Mouse (Mus musculus) neutrophil, adult 5-6 weeks (primary cell): ENCODE results near the gene Slc25a19. TPM values are rescaled to one million over a fixed set of nuclear protein-coding genes. Genes with fewer than 3 reads are reported as not detected.
"Not testable (repeated sequence)": the region's sequence is repeated elsewhere in the genome, so short reads cannot be mapped to it uniquely, and the experiment has no call there.

ENCODE experiments used
- ATAC-seq: fragments of 151-379, 151-347 bp; 2 replicates; pipeline ENCODE4 v1.8.0; 2017; ENCODE audit warnings: mild to moderate bottlenecking, moderate TSS enrichment; ENCODE audit not compliant: insufficient number of reproducible peaks, poor library complexity, low FRiP score, severe bottlenecking; ENCODE audit errors: extremely low read depth
- total RNA-seq: library from RNA; stranded (forward); fragments of 200-1000 nt; gene quantifications from 2 replicates; pipeline ENCODE4 v1.2.3, GENCODE M21; 2017

Slc25a19 gene
- 51.0 and 53.3 TPM in 2 replicates for total RNA-seq

DNA sequence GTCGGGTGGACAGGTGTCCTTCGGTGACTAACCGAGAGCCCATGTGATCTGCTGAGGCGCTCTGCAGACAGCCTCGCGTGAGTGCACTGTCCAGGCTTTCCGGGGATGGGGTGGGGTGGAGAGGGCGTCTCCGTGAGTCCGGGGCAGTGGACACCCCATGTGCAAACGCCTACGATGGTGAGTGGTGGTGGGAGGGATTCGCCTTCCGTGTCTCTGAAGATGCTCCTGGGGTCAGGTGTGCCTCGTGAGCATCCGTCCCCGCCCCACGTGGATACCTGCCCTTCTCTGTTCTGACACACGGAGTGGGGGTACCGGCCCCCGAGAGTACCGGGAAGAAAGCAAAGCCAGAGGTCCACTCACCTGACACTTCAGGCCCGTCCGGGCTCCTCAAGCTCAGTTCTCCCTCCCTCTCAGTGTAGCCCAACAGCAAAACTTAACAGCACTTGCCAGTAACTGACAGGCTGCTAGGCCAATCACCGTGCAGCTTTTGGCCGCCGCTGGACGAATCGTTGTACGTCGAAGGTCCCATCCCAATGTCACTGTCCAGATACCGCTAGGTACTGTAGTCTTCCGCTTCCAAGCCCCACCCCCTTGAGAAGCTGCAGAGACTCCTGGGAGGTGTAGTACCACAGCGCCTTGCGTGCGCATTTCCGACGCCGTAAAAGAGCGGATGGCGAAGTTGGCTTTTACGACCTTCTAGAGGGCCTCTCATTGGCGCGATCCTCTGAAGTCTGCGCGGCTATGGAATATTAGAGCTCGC lies at the start of gene Slc25a19:
TSS of gene Slc25a19 (minus strand) at position 591 of the 760 bp plus-strand sequence.
- ATAC-seq, result peak; percentile 91

- no peak for ATAC-seq
Observed at GRCm38 (mm10) chr11:115677511-115677910, 49.4 kb upstream of the Slc25a19 start.

DNA sequence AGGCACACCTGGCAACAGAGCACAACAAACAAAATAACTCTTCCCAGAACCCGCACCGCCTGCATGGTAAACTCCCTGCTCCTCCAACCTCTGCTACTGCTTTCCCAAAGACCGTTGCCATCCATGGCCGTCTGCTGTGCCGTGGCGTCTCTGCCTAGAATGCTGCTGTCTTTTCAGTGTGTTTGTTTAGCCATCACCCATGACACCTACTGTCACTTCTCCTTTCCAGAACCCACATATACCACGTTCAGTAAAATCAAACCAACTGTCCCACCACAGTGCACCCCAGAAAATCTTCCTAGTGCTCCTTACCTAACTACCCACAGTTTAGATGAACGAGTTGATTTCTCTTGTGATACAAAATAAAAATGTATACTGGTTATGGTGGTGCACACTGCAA lies 48.6 kb upstream of the Slc25a19 start:
- peak; percentile 65 for ATAC-seq

GRCm38 (mm10) chr11:115674235-115674865 lies 46.3 kb upstream of the Slc25a19 start:
- no peak for ATAC-seq

- ATAC-seq, result no peak
Observed at GRCm38 (mm10) chr11:115673471-115674234, 45.6 kb upstream of the Slc25a19 start.

DNA sequence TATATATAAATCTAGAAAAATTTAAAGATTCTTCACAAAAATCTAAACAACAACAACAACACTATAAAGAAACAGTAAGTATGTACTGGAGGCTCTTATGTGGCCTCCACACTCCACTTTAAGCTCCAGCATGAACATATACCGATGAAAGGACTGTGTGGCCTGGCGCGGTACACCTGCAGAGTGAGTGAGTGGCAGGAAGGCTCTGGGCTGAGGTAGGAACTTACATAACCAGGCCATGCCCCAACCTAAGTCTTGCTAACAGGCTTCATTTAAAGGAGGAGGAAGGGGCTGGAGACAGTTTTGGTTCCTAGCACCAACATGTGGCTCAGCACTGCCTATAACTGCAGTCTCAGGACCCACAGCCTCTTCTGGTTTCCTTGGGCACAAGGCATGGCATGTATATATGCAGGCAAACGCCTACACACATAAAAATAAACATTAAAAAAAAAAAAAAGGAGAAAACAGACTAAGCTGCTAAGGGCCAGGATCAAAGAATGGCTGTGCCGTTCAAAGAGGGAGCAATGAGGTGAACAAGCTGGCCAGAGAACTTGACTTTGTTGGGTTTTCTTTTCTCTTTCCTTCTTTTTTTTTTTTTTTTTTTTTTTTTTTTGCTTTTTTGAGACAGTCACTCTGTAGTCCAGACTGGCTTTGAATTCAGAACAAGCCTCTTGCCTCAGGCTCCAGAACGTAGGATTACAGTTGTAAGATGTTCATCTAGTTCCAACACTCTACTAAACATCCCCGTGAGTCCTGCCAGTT lies 44.3 kb upstream of the Slc25a19 start:
- no peak for ATAC-seq

- ATAC-seq, result no peak
Observed at GRCm38 (mm10) chr11:115670451-115671050, 42.5 kb upstream of the Slc25a19 start.

DNA sequence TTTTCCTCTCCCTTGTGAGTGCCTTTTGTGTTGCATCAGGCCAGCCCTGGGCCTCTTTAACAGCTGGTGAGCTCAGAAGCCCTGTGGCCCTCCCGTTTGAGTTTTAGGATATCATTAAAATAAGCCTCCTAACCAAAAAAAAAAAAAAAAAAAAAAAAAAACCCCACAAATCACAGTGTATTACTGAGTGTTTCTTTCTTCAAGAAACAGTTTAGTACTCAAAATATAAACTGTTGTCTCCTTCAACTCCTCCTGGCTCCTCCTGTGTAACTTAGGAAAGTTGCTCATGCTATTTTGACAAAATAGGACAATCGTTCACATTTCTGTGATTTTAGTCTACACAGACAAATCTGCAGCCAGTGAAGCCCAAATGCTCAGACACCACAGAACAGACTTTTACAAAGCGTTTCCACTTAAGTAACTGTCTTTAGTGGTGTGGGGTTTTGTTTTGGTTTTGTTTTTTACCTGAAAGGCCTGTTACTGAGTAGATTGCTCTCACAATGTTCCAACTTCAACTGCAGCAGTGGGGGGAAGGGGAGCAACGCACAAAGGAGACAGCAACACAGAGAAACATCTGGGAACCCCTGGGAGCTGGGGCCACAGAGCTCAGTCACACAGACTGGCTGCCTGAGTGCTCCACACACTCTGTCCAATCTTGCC lies 35.7 kb upstream of the Slc25a19 start:
- no peak for ATAC-seq

GRCm38 (mm10) chr11:115660376-115660775 lies 32.3 kb upstream of the Slc25a19 start:
- no peak for ATAC-seq

DNA sequence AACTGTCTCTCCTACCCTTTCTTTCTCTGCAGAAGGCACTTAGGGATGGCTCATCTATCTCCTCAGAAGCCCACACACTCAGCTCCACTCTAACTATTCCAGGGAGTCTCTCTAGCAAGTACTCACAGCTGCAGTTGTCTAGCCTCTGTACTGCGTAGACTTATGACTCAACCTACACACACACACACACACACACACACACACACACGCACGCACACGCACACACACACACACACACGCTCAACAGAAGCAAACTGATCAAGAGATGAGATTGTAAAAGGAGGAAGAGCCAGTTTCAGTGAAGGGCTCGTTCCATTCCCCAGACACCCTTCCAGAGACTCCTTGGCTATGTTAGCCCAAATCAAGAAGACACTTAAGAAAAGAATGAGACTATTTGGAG lies 30.4 kb upstream of the Slc25a19 start:
- no peak for ATAC-seq

DNA sequence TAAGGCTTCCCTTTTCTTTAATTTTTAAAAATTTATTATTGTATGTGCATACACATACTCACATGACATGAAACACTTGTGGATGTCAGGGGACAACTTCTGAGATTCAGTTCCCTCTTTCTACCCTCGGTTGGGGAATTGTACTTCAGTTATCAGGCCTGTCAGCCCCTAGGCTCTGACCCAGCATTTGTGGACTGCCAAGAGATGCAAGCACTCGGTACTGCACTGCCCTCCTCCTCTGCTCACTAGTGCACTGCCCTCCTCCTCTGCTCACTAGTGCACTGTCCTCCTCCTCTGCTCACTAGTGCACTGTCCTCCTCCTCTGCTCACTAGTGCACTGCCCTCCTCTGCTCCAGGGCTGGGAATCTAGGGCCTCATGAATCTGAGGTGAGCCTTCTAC lies 26.0 kb upstream of the Slc25a19 start:
- 0 out of 2 replicates have a peak, but pooled peaks have one; percentile 31 for ATAC-seq

GRCm38 (mm10) chr11:115653194-115653593 lies 25.1 kb upstream of the Slc25a19 start:
- ATAC-seq, result no peak

GRCm38 (mm10) chr11:115651680-115652079 lies 23.6 kb upstream of the Slc25a19 start:
- ATAC-seq, result no peak

DNA sequence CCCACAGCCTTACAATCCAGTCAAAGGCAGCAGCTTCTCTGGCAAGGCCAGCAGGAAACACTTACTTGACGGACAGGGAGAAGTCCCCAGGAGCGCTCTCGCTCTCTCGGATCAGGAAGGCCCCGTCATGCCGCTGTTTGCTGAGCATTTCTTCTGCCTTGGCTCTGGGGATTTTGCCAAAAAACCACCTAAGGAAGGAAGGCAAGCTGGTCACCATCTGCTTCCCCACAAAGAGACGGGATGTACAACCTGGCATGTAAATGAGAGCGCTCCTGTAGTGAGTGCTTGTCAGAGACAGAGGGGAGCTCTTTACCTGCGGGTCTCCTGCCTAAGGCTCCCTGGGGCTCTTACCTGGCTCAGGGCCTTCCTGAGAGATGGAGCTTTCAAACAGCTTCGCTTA lies 21.6 kb upstream of the Slc25a19 start:
- no peak for ATAC-seq

- peak; percentile 37; the same call in 1 of the 2 replicates for ATAC-seq
Observed at GRCm38 (mm10) chr11:115647459-115647858, 19.4 kb upstream of the Slc25a19 start.

- no peak for ATAC-seq
Observed at GRCm38 (mm10) chr11:115646439-115646838, 18.3 kb upstream of the Slc25a19 start.

DNA sequence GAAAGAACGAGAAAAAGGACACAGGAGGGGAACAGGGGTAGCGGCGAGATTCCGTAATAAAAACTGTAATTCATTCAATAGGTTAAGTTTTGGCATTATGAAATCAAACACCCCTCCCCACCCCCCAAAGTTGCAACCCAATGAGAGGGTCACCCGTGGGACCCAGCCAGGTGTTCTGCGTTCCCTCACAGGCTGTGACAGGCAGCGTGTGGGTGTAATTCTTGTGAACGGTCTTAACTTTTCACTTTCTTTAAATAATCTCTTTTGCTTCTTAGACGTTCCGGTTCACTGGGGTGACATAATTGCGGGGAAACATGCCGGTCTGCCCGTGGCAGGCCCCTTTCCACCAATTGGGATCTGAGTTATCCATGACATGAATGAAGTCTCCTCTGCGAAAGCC lies 17.4 kb upstream of the Slc25a19 start:
- not testable (repeated sequence) for ATAC-seq

GRCm38 (mm10) chr11:115644308-115644707 lies 16.2 kb upstream of the Slc25a19 start:
- no peak for ATAC-seq
